Mouse (Mus musculus) forebrain, embryonic 15.5 days (tissue): ENCODE data around the gene Mobp. TPM values are rescaled to one million over a fixed set of nuclear protein-coding genes. Genes with fewer than 3 reads are reported as not detected.

Source experiments
- polyA plus RNA-seq: library from polyadenylated mRNA; unstranded; fragments of >200 nt; fragmentation: Nextera tagmentation; extraction: Ambion mirVana; gene quantifications from 2 replicates; pipeline ENCODE4 v1.2.1, GENCODE M21; 2015

Gene Mobp
- polyA plus RNA-seq, 1 experiment from 2014 or later = 0.17 TPM

Other genes starting within 250 kb of the Mobp start
- gene Gorasp1, start 212.1 kb upstream of the Mobp start, polyA plus RNA-seq = 25.5 and 26.2 TPM in 2 replicates
- 0.57 and 0.69 TPM in 2 replicates for gene Ttc21a, start 212.1 kb upstream of the Mobp start, polyA plus RNA-seq
- gene Csrnp1, start 165.0 kb upstream of the Mobp start, polyA plus RNA-seq = 1.6 and 2.0 TPM in 2 replicates
- gene Xirp1, start 126.1 kb upstream of the Mobp start, polyA plus RNA-seq = not detected in 2 replicates
- 6.6 and 6.9 TPM in 2 replicates for gene Cx3cr1, start 79.8 kb upstream of the Mobp start, polyA plus RNA-seq
- gene Ccr8, start 57.6 kb upstream of the Mobp start, polyA plus RNA-seq = not detected in 2 replicates
- 37.4 and 37.9 TPM in 2 replicates for gene Slc25a38, start 39.3 kb upstream of the Mobp start, polyA plus RNA-seq
- 997 and 1,035 TPM in 2 replicates for gene Rpsa, start 22.0 kb upstream of the Mobp start, polyA plus RNA-seq
- 1.5 and 2.3 TPM in 2 replicates for gene Myrip, start 151.8 kb downstream of the Mobp start, polyA plus RNA-seq